Mouse (Mus musculus): ENCODE results near the gene Rhbg. TPM values are rescaled to one million over a fixed set of nuclear protein-coding genes. Genes with fewer than 3 reads are reported as not detected.
A peak's percentile ranks its signal among the peaks of the same experiment; 100 is the strongest.

The Rhbg gene
- polyA plus RNA-seq, 1 experiment from 2014 or later = 0.69 TPM

DNA sequence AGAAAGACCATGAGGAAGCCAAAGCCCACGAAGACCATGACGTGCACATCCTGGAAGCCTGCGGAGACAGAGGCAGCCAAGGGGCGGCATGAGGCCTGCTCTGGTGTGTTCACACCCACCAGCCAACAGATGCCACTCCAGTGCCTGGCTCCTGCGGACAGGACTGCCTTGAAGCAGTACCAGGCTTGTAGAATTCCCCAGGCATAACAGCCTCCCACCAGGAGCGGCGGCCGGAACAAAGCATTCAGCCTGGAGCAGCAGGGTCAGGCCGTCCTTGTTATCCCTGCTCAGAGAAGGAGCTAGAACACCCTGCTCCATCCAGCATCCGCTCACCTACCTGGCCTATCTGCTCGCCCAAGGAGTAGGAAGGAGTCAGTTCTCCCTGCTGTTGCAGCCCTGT, 6.1 kb downstream of the Rhbg start:
- H3K4me3 ChIP-seq (replicated peaks) = no peak overlapping the region
- no peaks in the 10 kb centered on the region for H3K36me3 ChIP-seq
- H3K27ac ChIP-seq = no peak overlapping the region
- no peaks in the 10 kb centered on the region for H3K9me3 ChIP-seq
- no peak overlapping the region for H3K4me2 ChIP-seq (replicated peaks)
- no peaks in the 10 kb centered on the region for H3K4me1 ChIP-seq (replicated peaks)
- no peak for ATAC-seq
- no peak overlapping the region for H3K9ac ChIP-seq
- 86% methylated on average over 11 of the region's 11 CpGs for WGBS
- H3K27me3 ChIP-seq (replicated peaks) = peaks cover 3% of the 10 kb centered on the region

- Histone ChIP-seq H3K4me3 (replicated peaks) (no peak overlapping the region), H3K27me3 (replicated peaks) (peaks cover 11% of the 10 kb centered on the region), H3K9ac (no peak overlapping the region), H3K4me2 (replicated peaks) (no peak overlapping the region), H3K27ac (no peak overlapping the region), H3K4me1 (replicated peaks) (no peaks in the 10 kb centered on the region), H3K36me3 (no peaks in the 10 kb centered on the region), H3K9me3 (no peaks in the 10 kb centered on the region)
- 48% methylated on average over 9 of the region's 9 CpGs for WGBS
- no peak for ATAC-seq
These were observed 6.8 kb downstream of the Rhbg start for GRCm38 (mm10) chr3:88247666-88248065.

DNA sequence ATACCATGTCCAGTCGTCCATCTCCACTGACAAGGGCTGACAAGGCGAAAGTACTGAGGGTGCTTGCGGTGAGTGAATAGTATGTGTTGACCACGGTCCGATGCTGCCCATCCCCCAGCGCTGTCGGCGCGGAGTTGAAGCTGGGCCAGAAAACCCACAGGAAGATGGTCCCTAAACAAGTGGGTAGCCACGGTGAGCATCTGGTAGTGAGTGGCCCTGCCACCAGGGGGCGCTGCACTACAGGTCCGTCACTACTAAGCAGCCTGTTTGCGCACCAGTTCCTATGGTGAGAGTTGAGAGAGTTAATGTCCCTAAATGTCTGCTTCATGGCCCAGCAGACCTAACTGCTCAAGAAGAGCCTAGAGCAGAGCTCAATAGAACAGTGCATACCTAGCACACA, 8.7 kb downstream of the Rhbg start:
- no peak; the same call in 1 of the 2 replicates for ATAC-seq
- H3K27me3 ChIP-seq (replicated peaks) = peaks cover 29% of the 10 kb centered on the region
- H3K9me3 ChIP-seq = no peaks in the 10 kb centered on the region
- 23% methylated on average over 13 of the region's 13 CpGs for WGBS
- H3K4me1 ChIP-seq (replicated peaks) = no peaks in the 10 kb centered on the region
- H3K36me3 ChIP-seq = no peaks in the 10 kb centered on the region
- no peak overlapping the region for H3K27ac ChIP-seq
- no peak overlapping the region for H3K4me2 ChIP-seq (replicated peaks)
- no peak overlapping the region for H3K9ac ChIP-seq
- H3K4me3 ChIP-seq (replicated peaks) = no peak overlapping the region

GRCm38 (mm10) chr3:88244071-88244470, 10.4 kb downstream of the Rhbg start:
- H3K4me1 ChIP-seq (replicated peaks) = no peaks in the 10 kb centered on the region
- WGBS = 6% methylated on average over 2 of the region's 2 CpGs
- H3K4me2 ChIP-seq (replicated peaks) = no peak overlapping the region
- H3K27ac ChIP-seq = no peak overlapping the region
- no peaks in the 10 kb centered on the region for H3K9me3 ChIP-seq
- H3K36me3 ChIP-seq = no peaks in the 10 kb centered on the region
- H3K4me3 ChIP-seq (replicated peaks) = no peak overlapping the region
- ATAC-seq = no peak
- no peak overlapping the region for H3K9ac ChIP-seq
- peaks cover 45% of the 10 kb centered on the region for H3K27me3 ChIP-seq (replicated peaks)

GRCm38 (mm10) chr3:88242531-88242930, 12.0 kb downstream of the Rhbg start:
- H3K4me2 ChIP-seq (replicated peaks) = no peak overlapping the region
- H3K9ac ChIP-seq = no peak overlapping the region
- H3K36me3 ChIP-seq = no peaks in the 10 kb centered on the region
- H3K27ac ChIP-seq = no peak overlapping the region
- H3K27me3 ChIP-seq (replicated peaks) = peaks cover 61% of the 10 kb centered on the region
- whole genome bisulfite sequencing = 2% methylated on average over 13 of the region's 13 CpGs
- no peaks in the 10 kb centered on the region for H3K4me1 ChIP-seq (replicated peaks)
- H3K9me3 ChIP-seq = no peaks in the 10 kb centered on the region
- no peak overlapping the region for H3K4me3 ChIP-seq (replicated peaks)
- 0 out of 2 replicates have a peak, but pooled peaks have one; percentile 52 for ATAC-seq

DNA sequence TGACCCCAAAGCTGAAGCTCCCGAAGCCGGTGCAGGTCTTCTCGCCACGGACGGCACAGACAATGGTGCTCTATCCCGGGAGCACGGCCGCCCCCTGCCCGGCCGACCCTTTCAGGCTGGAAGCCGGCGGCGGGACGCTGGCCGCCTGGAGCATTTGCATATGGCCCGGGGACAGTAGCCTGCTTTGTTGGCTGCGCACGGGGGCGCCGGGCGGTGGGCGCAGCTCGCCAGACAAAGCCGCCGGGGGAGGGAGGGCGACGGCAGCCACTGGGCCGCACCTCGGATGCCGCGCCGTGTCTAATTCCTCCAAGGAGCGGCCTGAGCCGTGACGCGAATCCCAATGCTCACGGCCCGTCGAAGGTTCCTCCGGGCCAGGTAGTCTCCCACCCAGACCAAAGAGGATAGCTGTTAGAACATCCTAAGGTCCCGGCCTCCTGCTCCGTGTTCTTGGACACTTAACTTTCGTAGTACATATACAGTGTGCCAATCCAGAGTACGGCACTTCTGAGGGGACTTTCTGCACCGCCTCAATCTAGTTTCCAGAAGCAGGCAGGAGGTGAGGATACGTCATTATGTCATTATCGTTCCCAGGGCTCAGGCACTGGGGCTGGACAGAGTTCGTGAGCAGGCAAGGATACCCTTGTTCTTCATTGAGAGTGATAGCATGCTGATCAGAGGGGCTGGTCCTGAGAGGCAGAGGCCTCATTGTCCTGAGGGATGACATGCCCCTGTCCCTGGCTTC, 13.3 kb downstream of the Rhbg start:
- Histone ChIP-seq H3K4me2 (replicated peaks) (peak overlapping the region; percentile 30), H3K27me3 (replicated peaks) (peaks cover 72% of the 10 kb centered on the region)

GRCm38 (mm10) chr3:88239446-88239845, 15.1 kb downstream of the Rhbg start:
- H3K9ac ChIP-seq = no peak overlapping the region
- no peaks in the 10 kb centered on the region for H3K4me1 ChIP-seq (replicated peaks)
- H3K27me3 ChIP-seq (replicated peaks) = peaks cover 72% of the 10 kb centered on the region
- H3K27ac ChIP-seq = no peak overlapping the region
- H3K9me3 ChIP-seq = no peaks in the 10 kb centered on the region
- H3K4me3 ChIP-seq (replicated peaks) = no peak overlapping the region
- no peak for ATAC-seq
- no peak overlapping the region for H3K4me2 ChIP-seq (replicated peaks)
- WGBS = 58% methylated on average over 4 of the region's 4 CpGs
- no peaks in the 10 kb centered on the region for H3K36me3 ChIP-seq

More for the DNA sequence above, 13.3 kb downstream of the Rhbg start:
- Histone ChIP-seq H3K9me3 (no peaks in the 10 kb centered on the region), H3K36me3 (no peaks in the 10 kb centered on the region), H3K4me1 (replicated peaks) (no peaks in the 10 kb centered on the region), H3K9ac (no peak overlapping the region), H3K4me3 (replicated peaks) (peak overlapping the region; percentile 14), H3K27ac (no peak overlapping the region)
- no peak for ATAC-seq
- WGBS = 3% methylated on average over 45 of the region's 48 CpGs

- Histone ChIP-seq H3K9me3 (no peaks in the 10 kb centered on the region), H3K27me3 (replicated peaks) (peaks cover 73% of the 10 kb centered on the region), H3K9ac (no peak overlapping the region), H3K4me1 (replicated peaks) (no peaks in the 10 kb centered on the region), H3K36me3 (no peaks in the 10 kb centered on the region), H3K4me3 (replicated peaks) (no peak overlapping the region), H3K4me2 (replicated peaks) (no peak overlapping the region), H3K27ac (no peak overlapping the region)
- no peak for ATAC-seq
- 42% methylated on average over 8 of the region's 8 CpGs for WGBS
These were observed 15.6 kb downstream of the Rhbg start for GRCm38 (mm10) chr3:88238866-88239391.

GRCm38 (mm10) chr3:88237556-88238194, 16.8 kb downstream of the Rhbg start:
- Histone ChIP-seq H3K9me3 (no peaks in the 10 kb centered on the region), H3K4me1 (replicated peaks) (no peaks in the 10 kb centered on the region), H3K27ac (no peak overlapping the region), H3K9ac (no peak overlapping the region), H3K4me3 (replicated peaks) (no peak overlapping the region), H3K36me3 (no peaks in the 10 kb centered on the region), H3K27me3 (replicated peaks) (peaks cover 70% of the 10 kb centered on the region), H3K4me2 (replicated peaks) (0 out of 2 replicates have a peak overlapping the region, but pooled peaks have one; percentile 20)
- 8% methylated on average over 10 of the region's 10 CpGs for WGBS
- ATAC-seq = peak; percentile 70; the same call in 1 of the 2 replicates

DNA sequence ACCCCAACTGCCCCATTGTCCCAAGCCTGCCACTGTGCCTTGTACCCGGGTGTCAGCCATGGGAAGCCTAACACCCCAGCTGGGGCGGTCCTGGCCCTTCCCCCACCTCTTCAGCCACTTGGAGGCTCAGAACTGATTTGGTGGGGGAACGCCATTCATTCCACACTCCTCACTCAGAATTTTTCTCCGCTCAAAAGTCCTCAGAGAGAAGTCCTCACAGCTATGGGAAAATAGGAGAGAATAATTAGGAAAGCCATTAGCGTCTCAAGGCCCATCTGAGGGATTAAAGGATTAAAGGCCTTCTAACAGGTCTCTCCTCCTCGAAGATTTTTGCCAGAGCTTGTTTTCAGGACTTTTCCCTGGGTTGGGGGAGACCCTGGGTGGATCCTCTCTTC, 17.4 kb downstream of the Rhbg start:
- H3K27me3 ChIP-seq (replicated peaks) = peaks cover 65% of the 10 kb centered on the region
- no peak overlapping the region for H3K4me2 ChIP-seq (replicated peaks)
- H3K27ac ChIP-seq = no peak overlapping the region
- no peak overlapping the region for H3K9ac ChIP-seq
- WGBS = 40% methylated on average over 6 of the region's 6 CpGs
- no peaks in the 10 kb centered on the region for H3K9me3 ChIP-seq
- no peak overlapping the region for H3K4me3 ChIP-seq (replicated peaks)
- H3K4me1 ChIP-seq (replicated peaks) = no peaks in the 10 kb centered on the region
- no peaks in the 10 kb centered on the region for H3K36me3 ChIP-seq
- no peak for ATAC-seq

- ATAC-seq = no peak
- Histone ChIP-seq H3K4me2 (replicated peaks) (no peak overlapping the region), H3K36me3 (no peaks in the 10 kb centered on the region), H3K27ac (no peak overlapping the region), H3K9me3 (no peaks in the 10 kb centered on the region), H3K4me3 (replicated peaks) (no peak overlapping the region), H3K27me3 (replicated peaks) (peaks cover 58% of the 10 kb centered on the region), H3K4me1 (replicated peaks) (no peaks in the 10 kb centered on the region), H3K9ac (no peak overlapping the region)
- WGBS = 62% methylated on average over 2 of the region's 2 CpGs
These were observed 18.9 kb downstream of the Rhbg start for GRCm38 (mm10) chr3:88235616-88236015.

- H3K27me3 ChIP-seq (replicated peaks) = peaks cover 56% of the 10 kb centered on the region
- no peaks in the 10 kb centered on the region for H3K4me1 ChIP-seq (replicated peaks)
- 7% methylated on average over 3 of the region's 3 CpGs for WGBS
- ATAC-seq = no peak
- no peak overlapping the region for H3K4me2 ChIP-seq (replicated peaks)
- H3K9me3 ChIP-seq = no peaks in the 10 kb centered on the region
- no peaks in the 10 kb centered on the region for H3K36me3 ChIP-seq
- H3K9ac ChIP-seq = no peak overlapping the region
- H3K4me3 ChIP-seq (replicated peaks) = no peak overlapping the region
- H3K27ac ChIP-seq = no peak overlapping the region
These were observed 19.3 kb downstream of the Rhbg start for GRCm38 (mm10) chr3:88235216-88235615.

Measured in intestine, embryonic 15.5 days (tissue).